Mouse (Mus musculus): ENCODE measurements around the gene Ap2b1.
"Not testable (repeated sequence)": the region's sequence is repeated elsewhere in the genome, so short reads cannot be mapped to it uniquely, and the experiment has no call there.

Ap2b1 gene

GRCm38 (mm10) chr11:83298225-83299195 lies at the start of gene Ap2b1:
Gene Ap2b1 (plus strand): TSS chr11:83299024.
- DNase-seq: peak; percentile 92 to 95

DNA sequence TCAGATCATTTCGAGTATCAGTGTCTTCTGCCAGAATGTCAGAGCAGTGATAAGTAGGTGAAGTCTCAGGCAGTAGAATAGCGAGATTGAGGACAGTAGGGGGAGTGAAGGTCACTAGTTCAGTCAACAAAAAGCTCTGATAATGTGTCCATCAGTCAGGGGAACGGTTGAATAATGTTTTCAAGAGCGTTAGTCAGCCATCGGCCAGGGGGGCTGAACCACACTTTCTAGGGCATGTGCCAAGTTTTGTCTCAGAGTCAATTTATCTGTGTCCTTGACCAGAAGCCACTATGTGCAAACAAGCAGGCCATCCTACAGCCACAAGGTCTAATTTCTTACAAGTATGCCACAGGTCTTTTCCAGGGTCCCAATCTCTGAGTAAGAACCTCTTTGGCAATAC lies 41.6 kb upstream of the Ap2b1 start:
- DNase-seq: not testable (repeated sequence)

DNA sequence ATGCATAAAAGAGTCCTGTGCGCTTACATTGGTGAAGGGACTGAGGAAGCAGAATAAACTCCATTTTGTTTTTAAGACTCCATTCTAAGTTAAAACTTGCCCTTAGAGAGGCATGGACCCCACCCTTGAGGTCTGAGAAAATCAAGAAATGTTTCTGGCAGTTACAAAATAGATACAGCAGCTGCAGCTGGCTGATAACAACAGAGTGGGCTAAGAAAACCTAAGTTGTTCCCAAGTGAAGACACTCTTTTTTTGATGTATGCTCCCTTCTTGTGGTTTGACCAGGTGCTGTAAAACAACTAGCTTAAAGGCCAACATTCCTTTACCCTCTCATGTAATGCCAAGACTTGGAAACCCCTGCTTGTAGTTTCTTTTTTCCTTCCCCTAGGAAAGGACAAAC lies 36.2 kb upstream of the Ap2b1 start:
- DNase-seq: no peak

DNA sequence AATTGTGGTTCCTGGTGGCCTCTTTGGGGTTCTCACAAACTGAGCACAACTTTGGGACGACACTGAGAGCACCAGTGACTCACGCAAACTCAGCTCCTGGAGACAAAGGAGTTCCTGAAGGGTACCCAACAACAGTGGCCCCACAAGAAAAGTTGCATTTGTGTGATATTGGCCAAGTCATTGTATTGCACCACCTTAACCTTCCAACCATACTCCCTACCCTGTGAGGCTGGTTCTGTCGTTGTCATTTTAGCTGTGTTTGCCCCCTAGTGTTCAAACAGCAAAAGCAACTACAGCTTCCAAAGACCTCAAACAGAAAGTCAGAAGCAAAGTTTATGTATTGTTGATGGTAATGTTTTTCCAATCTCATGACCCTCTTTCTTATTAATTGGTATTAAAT lies 35.7 kb upstream of the Ap2b1 start:
- DNase-seq: no peak

DNA sequence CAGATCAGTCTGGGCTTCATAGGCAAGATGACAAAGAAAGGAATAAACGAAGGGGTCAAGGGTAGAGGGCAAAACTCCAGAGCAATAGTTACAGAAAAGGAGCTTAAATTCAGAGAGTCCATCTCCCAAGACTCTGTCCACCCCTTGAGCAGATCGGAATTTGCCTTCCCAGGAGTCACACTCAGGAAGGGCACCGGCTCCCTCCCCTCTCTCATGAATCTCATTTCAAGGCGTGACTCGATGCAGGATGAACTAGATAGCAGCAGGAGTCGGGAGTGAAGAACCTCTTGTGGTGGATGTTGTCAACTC lies 28.0 kb upstream of the Ap2b1 start:
- no peak for DNase-seq

DNA sequence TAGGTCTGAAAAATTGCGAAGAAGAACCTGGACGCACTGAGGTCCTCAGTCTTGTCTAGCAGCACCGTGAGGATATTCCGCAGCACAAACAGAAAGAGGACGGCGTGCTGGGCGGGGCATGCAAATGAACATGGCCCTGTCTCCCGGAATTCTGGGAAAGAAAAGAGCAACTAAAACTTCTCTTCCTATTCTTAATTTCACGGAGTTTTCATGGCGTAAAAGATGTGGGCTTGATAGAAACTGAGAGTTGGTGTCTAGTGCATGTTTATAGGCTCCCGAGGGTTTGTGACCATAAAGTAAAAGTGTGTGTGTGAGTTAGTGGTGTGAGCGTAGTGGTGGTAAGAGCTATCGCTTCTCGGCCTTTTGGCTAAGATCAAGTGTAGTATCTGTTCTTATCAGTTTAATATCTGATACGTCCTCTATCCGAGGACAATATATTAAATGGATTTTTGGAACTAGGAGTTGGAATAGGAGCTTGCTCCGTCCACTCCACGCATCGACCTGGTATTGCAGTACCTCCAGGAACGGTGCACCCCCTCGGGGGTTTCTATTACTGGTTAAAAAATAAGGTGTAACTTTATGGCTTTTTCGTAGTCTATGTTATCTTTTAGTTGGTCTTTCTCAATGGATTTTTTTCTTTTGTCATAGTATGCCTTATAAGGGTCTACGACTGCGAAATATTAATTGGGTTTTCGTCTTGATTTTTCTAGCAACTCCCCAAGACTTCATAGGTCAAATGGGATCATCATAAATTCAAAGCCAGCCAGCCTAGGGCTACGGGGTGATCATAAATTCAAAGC lies 27.5 kb upstream of the Ap2b1 start:
- peak; percentile 84 to 90 for DNase-seq

DNA sequence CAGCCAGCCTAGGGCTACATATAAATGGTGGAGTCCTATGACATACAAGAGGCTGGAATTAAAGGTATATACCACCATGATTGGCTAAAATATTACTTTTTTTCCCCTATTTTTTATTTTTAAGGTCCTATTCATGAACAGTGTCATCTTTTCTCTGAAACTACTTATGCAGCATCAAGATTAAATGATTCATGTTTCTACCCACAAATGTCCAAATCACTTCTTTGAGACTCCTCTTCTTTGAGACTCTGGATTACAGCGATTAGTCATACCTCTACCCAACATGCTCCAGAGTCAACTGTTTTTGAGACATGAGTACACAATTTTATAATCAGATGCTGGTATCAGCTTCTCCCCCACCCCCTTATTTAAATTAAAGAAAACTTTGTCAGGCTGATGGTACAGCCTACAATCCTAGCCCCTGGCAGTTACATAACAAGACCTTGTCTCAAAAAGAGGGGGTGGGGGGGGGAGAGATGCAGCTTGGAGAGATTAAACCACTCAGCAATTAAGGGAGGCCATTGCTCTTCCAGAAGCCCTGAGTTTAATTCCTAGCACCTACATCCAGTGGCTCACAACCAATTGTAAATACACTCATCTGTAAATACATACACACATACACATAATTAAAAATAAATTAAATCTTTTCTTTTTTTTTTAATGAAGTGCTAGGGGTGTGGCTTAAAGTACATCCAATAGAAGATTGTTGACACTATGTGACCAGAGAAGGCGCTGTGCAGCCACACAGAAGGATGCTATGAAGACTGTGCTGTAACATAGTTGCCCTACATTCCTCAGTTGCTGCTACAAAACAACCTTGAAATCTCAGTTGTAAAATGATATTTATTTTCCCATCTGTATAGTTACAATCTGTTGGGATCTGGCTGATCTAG lies 26.6 kb upstream of the Ap2b1 start:
- peak; percentile 12 to 47 for DNase-seq

DNA sequence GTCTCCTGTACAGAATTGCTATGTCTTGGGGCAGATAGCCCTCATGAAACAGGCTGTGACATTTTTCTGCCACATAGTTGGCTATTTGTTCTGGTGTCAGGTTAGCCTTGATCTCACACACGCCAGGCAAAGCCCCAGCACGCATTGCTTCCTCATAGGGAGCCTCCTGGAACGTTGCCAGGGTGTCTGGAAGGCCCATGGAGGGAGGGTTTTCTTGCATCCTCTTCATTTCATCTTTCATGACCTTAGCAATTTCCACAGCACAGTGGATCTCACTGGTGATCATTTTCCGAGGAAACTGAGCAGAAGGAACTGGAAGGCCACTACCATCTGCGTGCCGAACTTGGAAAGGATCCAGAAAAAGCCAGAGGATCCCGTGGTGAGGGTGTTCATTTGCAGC lies 22.6 kb upstream of the Ap2b1 start:
- no peak for DNase-seq

DNA sequence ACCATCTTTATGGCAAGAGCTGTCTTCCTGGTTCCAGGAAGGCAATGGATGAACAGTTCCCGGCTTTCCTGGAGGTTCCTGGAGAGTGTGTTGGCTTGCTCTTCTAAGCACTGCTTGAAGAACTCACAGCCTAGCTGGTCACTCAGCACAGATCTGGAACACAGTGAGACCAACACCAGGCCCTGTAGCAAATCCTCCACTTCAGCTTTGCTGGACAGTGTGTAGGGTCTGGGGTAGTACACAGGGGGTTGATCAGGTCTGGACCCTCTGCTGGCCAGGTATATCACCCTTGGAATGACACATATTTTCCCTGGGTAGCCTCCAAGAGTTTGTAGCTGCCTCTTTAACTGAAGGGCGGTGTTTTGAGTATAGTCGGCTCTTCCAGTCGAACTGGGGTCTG lies 19.8 kb upstream of the Ap2b1 start:
- no peak for DNase-seq

DNA sequence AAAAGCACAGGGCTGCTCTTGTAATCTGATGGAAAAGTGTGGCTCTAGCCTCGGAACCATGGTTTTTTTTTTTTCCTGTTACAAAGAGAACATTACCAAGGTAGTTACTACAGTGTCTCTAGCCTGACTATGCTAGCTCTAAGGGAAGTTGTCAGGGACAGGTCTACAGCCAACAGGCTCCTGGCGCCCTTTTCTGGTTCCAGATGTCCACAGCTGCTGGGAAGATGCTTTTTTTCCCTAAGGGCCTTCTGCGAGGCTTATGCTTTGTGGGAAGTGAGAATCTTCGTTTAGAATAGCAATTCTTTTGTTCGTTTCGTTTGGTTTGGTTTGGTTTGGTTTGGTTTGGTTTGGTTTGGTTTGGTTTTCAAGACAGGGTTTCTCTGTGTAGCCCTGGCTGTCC lies 19.1 kb upstream of the Ap2b1 start:
- peak; percentile 16 to 41 for DNase-seq

GRCm38 (mm10) chr11:83282084-83282483 lies 16.7 kb upstream of the Ap2b1 start:
- DNase-seq: no peak

DNA sequence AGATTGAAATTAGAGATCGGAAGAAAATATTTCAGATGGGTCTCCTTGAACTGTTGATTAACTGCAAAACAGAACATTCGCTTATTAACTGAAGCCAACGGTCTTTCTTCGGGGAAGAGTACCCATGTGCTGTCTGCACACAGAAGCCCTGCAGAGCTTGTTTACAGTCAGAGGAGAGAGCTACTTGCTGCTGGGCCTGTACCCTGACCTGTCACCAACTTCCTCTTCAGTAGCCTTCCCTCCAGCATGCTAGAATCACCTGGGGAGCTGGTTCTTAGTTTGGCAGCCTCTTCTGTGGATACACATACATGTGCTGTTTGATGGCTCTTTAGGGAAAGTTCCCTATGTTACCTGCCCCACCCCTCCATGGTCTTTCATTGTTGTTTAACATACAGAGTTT lies 13.2 kb upstream of the Ap2b1 start:
- DNase-seq: no peak

GRCm38 (mm10) chr11:83286566-83286965 lies 12.3 kb upstream of the Ap2b1 start, which contains the start of gene Slfn14:
Gene Slfn14 (minus strand): TSS chr11:83286726.
- DNase-seq: no peak

- DNase-seq: no peak
Observed at GRCm38 (mm10) chr11:83289036-83289435, 9.8 kb upstream of the Ap2b1 start.

- no peak for DNase-seq
Observed at GRCm38 (mm10) chr11:83289633-83290032, 9.2 kb upstream of the Ap2b1 start.

DNA sequence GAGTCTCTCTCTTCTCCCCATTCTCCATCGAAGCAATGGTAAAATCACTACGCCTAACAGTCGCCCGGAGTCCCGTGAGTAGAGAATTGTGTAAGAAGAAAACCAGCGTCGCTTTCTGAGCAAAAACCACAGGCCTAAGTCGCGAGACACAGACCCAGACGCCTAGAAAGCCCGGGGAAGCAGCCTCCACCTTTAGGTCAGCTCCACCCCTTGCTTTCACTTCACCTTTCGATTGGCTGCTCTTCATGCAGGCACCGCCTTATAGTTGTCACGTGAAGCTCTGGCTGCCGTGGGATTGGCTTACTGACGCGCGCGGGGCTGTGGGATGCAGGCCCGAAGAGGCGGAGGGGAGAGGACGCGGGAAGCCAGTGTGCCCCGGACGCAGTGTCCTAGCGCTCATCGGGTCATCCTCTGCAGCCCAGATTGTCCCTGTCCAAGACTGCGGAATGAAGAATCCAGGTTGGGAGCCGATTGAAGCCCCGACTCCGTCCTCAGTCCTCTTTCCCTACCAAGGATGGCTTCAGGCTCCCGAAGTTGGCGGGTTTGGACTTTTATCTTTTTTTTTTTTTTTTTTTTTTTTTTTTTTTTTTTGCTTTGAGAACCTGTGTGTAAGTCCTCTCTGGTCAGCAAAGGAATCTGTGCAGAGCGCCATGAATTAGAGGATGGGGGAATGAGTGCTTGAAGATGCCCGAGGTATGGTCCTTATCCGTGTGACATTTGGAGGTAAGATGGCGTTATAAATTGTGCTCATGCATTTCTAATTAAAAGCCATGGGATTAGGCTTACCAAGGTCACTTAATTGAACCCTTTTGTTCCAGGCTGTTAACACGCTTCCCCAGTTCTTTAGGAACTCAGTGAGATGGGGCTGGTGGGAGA lies 7.2 kb upstream of the Ap2b1 start:
- DNase-seq: peak; percentile 92 to 96

GRCm38 (mm10) chr11:83292251-83292587 lies 6.6 kb upstream of the Ap2b1 start:
- no peak for DNase-seq

GRCm38 (mm10) chr11:83293182-83293581 lies 5.6 kb upstream of the Ap2b1 start:
- no peak for DNase-seq

DNA sequence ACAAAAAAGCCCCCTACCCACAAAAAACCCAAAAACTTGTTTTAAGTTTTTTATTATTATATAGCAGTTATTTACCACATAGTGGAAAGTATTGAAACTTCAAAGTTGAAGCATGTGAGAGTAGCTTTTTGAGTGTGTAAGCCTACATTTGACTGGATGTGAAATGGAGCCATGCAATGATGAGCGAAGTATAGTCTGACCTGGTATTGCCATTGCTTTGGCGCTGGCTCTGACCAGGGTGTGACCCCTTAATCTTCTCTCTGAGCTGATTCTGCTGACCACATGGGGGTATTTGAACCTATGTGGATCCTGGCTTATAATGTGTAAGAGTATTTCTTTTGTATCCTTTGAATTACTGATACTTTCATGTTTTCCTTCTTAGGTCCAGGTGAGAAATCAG lies 4.7 kb upstream of the Ap2b1 start:
- no peak for DNase-seq

- no peak for DNase-seq
Observed at GRCm38 (mm10) chr11:83297816-83298215, 1.0 kb upstream of the Ap2b1 start.

DNA sequence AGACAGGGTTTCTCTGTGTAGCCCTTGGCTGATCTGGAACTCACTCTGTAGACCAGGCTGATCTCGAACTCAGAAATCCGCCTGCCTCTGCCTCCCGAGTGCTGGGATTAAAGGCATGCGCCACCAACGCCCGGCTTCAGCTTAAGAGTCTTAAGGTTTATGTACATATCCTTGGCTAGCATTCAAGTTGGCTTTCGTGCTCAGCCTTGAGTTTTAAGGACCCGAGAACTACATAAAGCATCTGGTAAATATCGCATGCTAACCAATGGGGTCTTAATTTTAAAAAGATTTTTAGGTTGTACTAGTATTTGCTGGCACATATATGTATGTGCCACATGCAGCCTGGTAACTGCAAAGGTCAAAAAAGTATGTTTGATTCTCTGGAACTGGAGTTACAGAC lies 900 bp downstream of the Ap2b1 start:
- no peak for DNase-seq

GRCm38 (mm10) chr11:83301431-83301831 lies 2.6 kb downstream of the Ap2b1 start:
- DNase-seq: no peak

Measured in kidney, postnatal 4 days (tissue).